Mouse (Mus musculus) MEL (cell line): Measurements from ENCODE around the gene Rrp8.

Experiments
- CHD2 ChIP-seq: IDR thresholded peaks from 2 replicates; pipeline ENCODE4 v1.6.1; 2011; ENCODE audit warnings: low read length, improper control_type of control experiment
- CTCF ChIP-seq, 3 experiments: IDR thresholded peaks in 2 of 3; conservative IDR thresholded peaks in 1 of 3; 2 replicates each; pipeline ENCODE4 v1.5.1; 2011 to 2012; ENCODE audit warnings: low read length in 3 of 3, low read depth in 2 of 3, mild to moderate bottlenecking in 2 of 3, improper control_type of control experiment in 1 of 3, inconsistent platforms in 1 of 3, mixed read lengths in 1 of 3, moderate library complexity in 1 of 3; ENCODE audit not compliant: control insufficient read depth in 1 of 3, insufficient read depth in 1 of 3, poor library complexity in 1 of 3, severe bottlenecking in 1 of 3
- JUND ChIP-seq: IDR thresholded peaks from 2 replicates; pipeline ENCODE4 v1.6.1; 2011; ENCODE audit warnings: low read depth, mild to moderate bottlenecking, improper control_type of control experiment, low read length
- MXI1 ChIP-seq: IDR thresholded peaks from 2 replicates; pipeline ENCODE4 v1.6.1; 2011; ENCODE audit warnings: mild to moderate bottlenecking, low read depth, low read length, improper control_type of control experiment
- MYB ChIP-seq: IDR thresholded peaks from 2 replicates; pipeline ENCODE4 v1.6.1; 2011; ENCODE audit warnings: mild to moderate bottlenecking, low read depth, low read length, improper control_type of control experiment
- NELFE ChIP-seq: IDR thresholded peaks from 2 replicates; pipeline ENCODE4 v1.6.1; 2011; ENCODE audit warnings: low read depth, low read length, improper control_type of control experiment
- POLR2A ChIP-seq, 2 experiments: IDR thresholded peaks; 2 replicates each; pipeline ENCODE4 v1.6.1; 2011 to 2012; ENCODE audit warnings: low read length in 2 of 2, mild to moderate bottlenecking in 2 of 2, control low read depth in 1 of 2, improper control_type of control experiment in 1 of 2, low read depth in 1 of 2, moderate library complexity in 1 of 2; ENCODE audit not compliant: control insufficient read depth in 1 of 2, insufficient read depth in 1 of 2, poor library complexity in 1 of 2
- TAL1 ChIP-seq: IDR thresholded peaks from 2 replicates; pipeline ENCODE4 v1.6.1; 2012; ENCODE audit warnings: mild to moderate bottlenecking, inconsistent platforms, low read length, moderate library complexity, mixed read lengths
- ZMIZ1 ChIP-seq: IDR thresholded peaks from 2 replicates; pipeline ENCODE4 v1.6.1; 2012; ENCODE audit warnings: low read depth, mild to moderate bottlenecking, inconsistent platforms, low read length, improper control_type of control experiment, moderate library complexity

DNA sequence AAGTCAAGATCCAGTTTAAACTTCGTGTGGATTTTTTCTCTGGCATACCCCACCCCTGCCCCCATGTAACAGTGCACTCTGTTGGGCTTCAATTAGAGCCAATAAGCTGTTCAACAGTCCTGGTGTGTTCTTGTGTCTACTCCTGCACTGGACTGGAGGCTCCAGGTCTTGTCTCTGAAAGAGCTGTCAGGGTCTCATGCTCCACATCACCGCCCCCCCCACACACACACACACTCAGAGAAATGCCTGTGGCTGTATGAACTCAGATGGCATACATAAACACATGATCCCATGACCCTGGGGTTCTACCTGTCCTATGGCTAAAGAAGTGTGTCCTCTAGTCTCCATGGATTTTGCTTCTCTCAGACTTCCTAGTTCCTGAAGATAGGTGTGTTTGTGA lies 38.8 kb upstream of the Rrp8 start:
- TF ChIP-seq CTCF (IDR thresholded peaks at IDR 0.05 in 2 of 3, conservative IDR thresholded peaks at IDR 0.05 in 1 of 3; ENCODE audit: control insufficient read depth in 1 of 3, insufficient read depth in 1 of 3, low read depth in 2 of 3, low read length in 3 of 3, poor library complexity in 1 of 3, severe bottlenecking in 1 of 3) (no peak), ZMIZ1 (no peak), CHD2 (no peak), POLR2A (IDR thresholded peaks at IDR 0.05; ENCODE audit: control insufficient read depth in 1 of 2, insufficient read depth in 1 of 2, low read depth in 1 of 2, low read length in 2 of 2, poor library complexity in 1 of 2) (no peak), NELFE (no peak), MXI1 (no peak), TAL1 (no peak), JUND (no peak), MYB (no peak)
